Mouse (Mus musculus) cerebellum, adult 2 months (tissue): ENCODE measurements around the gene Gm156.

Experiments
- CTCF ChIP-seq: fragments of 200-500 bp; IDR thresholded peaks from 2 replicates; pipeline ENCODE4 v1.5.1; 2011; ENCODE audit warnings: low read depth, mild to moderate bottlenecking, control low read depth, low read length, moderate library complexity, borderline replicate concordance; ENCODE audit not compliant: insufficient read depth
- POLR2A ChIP-seq: fragments of 200-500 bp; IDR thresholded peaks from 2 replicates; pipeline ENCODE4 v1.6.1; 2011; ENCODE audit warnings: low read length, control low read depth, borderline replicate concordance; ENCODE audit not compliant: insufficient read depth

DNA sequence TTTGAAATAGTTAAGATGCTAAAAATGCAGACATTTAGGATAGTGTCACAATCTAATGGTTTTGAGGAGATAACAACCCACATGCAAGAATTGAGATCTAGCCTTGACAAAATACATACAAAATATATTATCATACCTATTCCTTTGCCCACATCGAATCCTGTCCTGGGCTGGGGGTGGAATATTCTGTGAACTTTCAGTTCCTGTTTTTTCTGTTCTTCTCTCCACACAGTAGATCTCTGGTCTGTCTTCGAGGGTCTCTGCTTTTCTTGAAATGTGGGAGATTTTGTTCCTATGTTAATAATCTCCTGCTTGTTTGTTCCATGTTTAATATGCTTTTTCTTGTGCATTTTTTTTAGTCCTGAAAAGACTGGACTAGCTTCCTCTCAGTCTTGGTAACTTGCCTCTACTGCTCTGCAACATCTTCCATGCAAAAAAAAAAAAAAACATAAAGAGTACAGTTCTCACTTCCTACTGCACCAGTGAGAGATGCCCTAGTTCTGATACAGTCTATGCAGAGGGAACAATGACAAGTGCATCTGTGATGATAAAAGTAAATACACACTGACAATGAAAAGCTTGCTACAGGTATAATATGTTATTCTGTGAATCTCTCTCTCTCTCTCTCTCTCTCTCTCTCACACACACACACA, 43.9 kb downstream of the Gm156 start, which contains the start of gene Klri2:
- no peak for TF ChIP-seq CTCF
- TF ChIP-seq POLR2A = no peak
